Mouse (Mus musculus): ENCODE measurements at regions not wholly inside any gene's neighbourhood (a gene's known extent, or its start where the extent isn't known, plus 50 kb on each side); places are given as distances from the start of the nearest gene placed in this dataset.

- no peaks in the 10 kb centered on the region for H3K79me2 ChIP-seq (ENCODE audit: inconsistent target)
Observed at GRCm38 (mm10) chr15:67025746-67026145, 525.0 kb upstream of the Lrrc6 start.

GRCm38 (mm10) chr15:67024386-67024785, 523.7 kb upstream of the Lrrc6 start:
- Histone ChIP-seq H3K79me2 (ENCODE audit: inconsistent target) (no peaks in the 10 kb centered on the region), H3K36me3 (ENCODE audit: inconsistent target) (no peaks in the 10 kb centered on the region), H3K4me3 (ENCODE audit: inconsistent target) (no peak overlapping the region), H3K27ac (no peak overlapping the region)
- WGBS (ENCODE audit: missing documents) = 80% methylated on average over 2 of the region's 2 CpGs

More at GRCm38 (mm10) chr15:67025746-67026145, 525.0 kb upstream of the Lrrc6 start:
- Histone ChIP-seq H3K4me3 (ENCODE audit: inconsistent target) (no peak overlapping the region), H3K36me3 (ENCODE audit: inconsistent target) (no peaks in the 10 kb centered on the region), H3K27ac (no peak overlapping the region)
- WGBS (ENCODE audit: missing documents) = 94% methylated on average over 4 of the region's 4 CpGs

- no peaks in the 10 kb centered on the region for H3K36me3 ChIP-seq (ENCODE audit: inconsistent target)
- WGBS (ENCODE audit: missing documents) = 100% methylated on average over 1 of the region's 1 CpGs
- no peak overlapping the region for H3K4me3 ChIP-seq (ENCODE audit: inconsistent target)
Observed at GRCm38 (mm10) chr15:67023081-67023480, 522.4 kb upstream of the Lrrc6 start.

GRCm38 (mm10) chr15:67021391-67021790, 520.7 kb upstream of the Lrrc6 start:
- Histone ChIP-seq H3K27ac (no peak overlapping the region), H3K4me3 (ENCODE audit: inconsistent target) (no peak overlapping the region), H3K36me3 (ENCODE audit: inconsistent target) (no peaks in the 10 kb centered on the region), H3K79me2 (ENCODE audit: inconsistent target) (no peaks in the 10 kb centered on the region)
- 100% methylated on average over 4 of the region's 5 CpGs for WGBS (ENCODE audit: missing documents)

More at GRCm38 (mm10) chr15:67023081-67023480, 522.4 kb upstream of the Lrrc6 start:
- no peak overlapping the region for H3K27ac ChIP-seq
- no peaks in the 10 kb centered on the region for H3K79me2 ChIP-seq (ENCODE audit: inconsistent target)

- WGBS (ENCODE audit: missing documents) = 93% methylated on average over 1 of the region's 1 CpGs
- Histone ChIP-seq H3K4me3 (ENCODE audit: inconsistent target) (no peak overlapping the region), H3K36me3 (ENCODE audit: inconsistent target) (no peaks in the 10 kb centered on the region), H3K27ac (no peak overlapping the region), H3K79me2 (ENCODE audit: inconsistent target) (no peaks in the 10 kb centered on the region)
Observed at GRCm38 (mm10) chr15:67019891-67020290, 519.2 kb upstream of the Lrrc6 start.

- Histone ChIP-seq H3K36me3 (ENCODE audit: inconsistent target) (no peaks in the 10 kb centered on the region), H3K27ac (no peak overlapping the region), H3K79me2 (ENCODE audit: inconsistent target) (no peaks in the 10 kb centered on the region), H3K4me3 (ENCODE audit: inconsistent target) (no peak overlapping the region)
- 92% methylated on average over 6 of the region's 6 CpGs for WGBS (ENCODE audit: missing documents)
Observed at GRCm38 (mm10) chr15:67019194-67019661, 518.5 kb upstream of the Lrrc6 start.

All from macrophage (primary cell).